Mouse (Mus musculus): ENCODE data around the gene Carmil3. TPM values are rescaled to one million over a fixed set of nuclear protein-coding genes. Genes with fewer than 3 reads are reported as not detected.

Gene Carmil3
- polyA plus RNA-seq, 1 experiment, result 0.08 TPM

DNA sequence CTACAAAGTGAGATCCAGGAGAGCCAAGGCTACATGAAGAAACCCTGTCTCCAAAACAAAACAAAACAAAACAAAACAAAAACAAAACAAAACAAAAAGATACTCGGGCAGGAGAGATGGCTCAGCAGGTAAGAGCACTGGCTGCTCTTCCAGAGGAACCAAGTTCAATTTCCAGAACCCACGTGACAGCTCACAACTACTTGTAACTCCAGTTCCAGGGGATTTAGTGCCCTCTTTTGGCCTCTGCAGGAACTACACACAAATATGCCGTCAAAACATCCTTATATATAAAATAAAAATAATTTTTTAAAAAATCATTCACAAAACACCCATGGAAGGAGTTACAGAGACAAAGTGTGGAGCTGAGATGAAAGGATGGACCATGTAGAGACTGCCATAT is 37.5 kb downstream of the Carmil3 start:
- Histone ChIP-seq H3K36me3 (ENCODE audit: control insufficient read depth, insufficient read depth) (no peaks in the 10 kb centered on the region), H3ac (ENCODE audit: control insufficient read depth, insufficient read length) (no peak overlapping the region)

DNA sequence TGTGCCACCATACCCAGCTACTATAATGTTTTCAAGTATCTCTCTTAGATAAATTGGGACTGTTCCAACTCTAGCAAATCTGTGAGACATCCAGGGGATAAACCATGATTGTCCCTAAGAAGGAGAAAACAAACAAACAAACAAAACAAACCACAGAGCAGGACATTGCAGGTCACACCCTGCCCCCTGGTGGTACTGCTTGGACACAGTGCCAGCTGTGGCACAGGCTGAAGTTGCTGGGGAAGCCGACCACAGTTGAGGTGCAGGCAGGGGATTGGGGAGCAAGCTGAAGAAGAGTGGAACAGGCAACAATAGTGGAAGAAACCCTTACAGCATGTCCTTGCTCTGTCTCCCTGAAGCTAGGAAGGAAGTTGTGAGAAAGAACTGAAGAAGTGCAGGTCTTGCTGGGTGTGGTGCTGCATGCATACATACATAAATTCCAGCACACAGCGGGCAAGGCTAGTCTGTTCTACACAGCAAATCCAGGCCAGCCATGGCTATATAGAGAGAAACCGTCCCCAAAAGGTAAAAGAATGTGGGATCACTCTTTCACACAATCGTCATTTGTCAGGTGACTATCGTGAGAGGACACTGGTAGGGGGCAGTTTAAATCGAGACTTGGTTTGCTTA is 45.8 kb downstream of the Carmil3 start:
- H3ac ChIP-seq (ENCODE audit: control insufficient read depth, insufficient read length), result no peak overlapping the region
- H3K79me2 ChIP-seq (ENCODE audit: control insufficient read depth, insufficient read depth), result peaks cover 9% of the 10 kb centered on the region
- no peaks in the 10 kb centered on the region for H3K36me3 ChIP-seq (ENCODE audit: control insufficient read depth, insufficient read depth)
- H3K27me3 ChIP-seq (ENCODE audit: control insufficient read depth, insufficient read depth, insufficient read length), result peaks cover 19% of the 10 kb centered on the region
- no peak overlapping the region for H3K4me2 ChIP-seq (ENCODE audit: low read depth)
- TF ChIP-seq MYOG (IDR thresholded peaks at IDR 0.05; ENCODE audit: control insufficient read depth in 1 of 3, insufficient read depth in 1 of 3, insufficient read length in 2 of 3, low read depth in 2 of 3) (peak in 1 of 3 experiments; percentile 32), MYOD1 (IDR thresholded peaks at IDR 0.05; ENCODE audit: control insufficient read depth in 1 of 3, insufficient read length in 2 of 3, low read depth in 2 of 3) (peak in 2 of 3 experiments; percentile 2 to 8), USF1 (IDR thresholded peaks at IDR 0.05; ENCODE audit: low read depth) (no peak)
- H3K4me3 ChIP-seq, result no peak overlapping the region

More for the DNA sequence above, 37.5 kb downstream of the Carmil3 start:
- no peak for TF ChIP-seq POLR2A (IDR thresholded peaks at IDR 0.05; ENCODE audit: insufficient read length, low read depth)
- TF ChIP-seq USF1 (IDR thresholded peaks at IDR 0.05; ENCODE audit: low read depth), result peak; percentile 83
- Histone ChIP-seq H3K27me3 (ENCODE audit: control insufficient read depth, insufficient read depth, insufficient read length) (peaks cover 48% of the 10 kb centered on the region), H3K4me2 (ENCODE audit: low read depth) (no peak overlapping the region), H3K79me2 (ENCODE audit: control insufficient read depth, insufficient read depth) (no peaks in the 10 kb centered on the region), H3K4me3 (no peak overlapping the region)

DNA sequence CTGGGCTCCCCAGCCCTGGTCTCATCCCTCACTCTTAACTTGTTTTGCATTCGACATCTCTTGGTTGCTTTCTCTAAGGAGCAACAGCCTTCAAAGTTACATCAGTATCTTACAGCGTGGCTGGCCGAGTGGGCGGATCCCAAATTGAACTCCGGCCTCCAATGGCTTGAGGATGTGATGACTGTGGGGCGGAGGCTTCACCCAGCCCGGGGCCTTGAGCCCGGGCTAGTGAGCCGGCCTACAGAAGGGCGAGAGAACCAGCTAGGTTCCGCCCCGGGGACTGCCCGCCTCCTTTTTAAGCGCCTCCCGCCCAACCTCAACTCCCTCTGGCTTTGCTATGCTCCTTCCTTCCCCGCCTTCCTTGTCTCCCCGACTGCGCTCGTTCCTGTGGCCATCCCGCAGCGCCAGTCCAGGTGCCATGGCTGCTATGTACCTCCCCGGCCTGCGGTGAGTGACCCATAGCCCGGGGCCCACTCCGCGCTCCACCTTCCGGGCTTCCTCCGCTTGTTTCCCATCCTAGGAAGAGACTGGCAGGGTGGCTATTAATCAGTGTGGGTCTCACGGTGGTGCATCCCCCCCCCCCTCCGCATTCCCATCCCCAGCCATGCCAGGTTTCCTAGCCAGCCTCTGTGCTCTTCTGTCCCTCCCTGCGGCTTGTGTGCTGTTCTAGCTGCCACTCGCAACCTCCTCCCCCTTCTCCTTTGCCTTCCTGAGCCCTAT is 49.8 kb downstream of the Carmil3 start, which contains the start of gene Pck2:
TSS of gene Pck2 (plus strand) at position 200 of the 720 bp plus-strand sequence.
- Histone ChIP-seq H3K4me2 (ENCODE audit: low read depth) (peak within 1 kb of the TSS; percentile 94), H3K27me3 (ENCODE audit: control insufficient read depth, insufficient read depth, insufficient read length) (no peaks in the 10 kb centered on the region), H3ac (ENCODE audit: control insufficient read depth, insufficient read length) (peak within 1 kb of the TSS; percentile 58), H3K4me3 (peak within 1 kb of the TSS; percentile 92), H3K36me3 (ENCODE audit: control insufficient read depth, insufficient read depth) (peaks cover 28% of the 10 kb centered on the region), H3K79me2 (ENCODE audit: control insufficient read depth, insufficient read depth) (peaks cover 34% of the 10 kb centered on the region)
- TF ChIP-seq TCF3 (IDR thresholded peaks at IDR 0.05; ENCODE audit: insufficient read length, low read depth), result no peak
- peak; percentile 12 for TF ChIP-seq SRF (IDR thresholded peaks at IDR 0.05; ENCODE audit: control insufficient read depth, insufficient read length, low read depth)
- TF ChIP-seq POLR2AphosphoS2 (IDR thresholded peaks at IDR 0.05; ENCODE audit: insufficient read length, low read depth), result peak; percentile 98
- peak; percentile 77 for TF ChIP-seq CEBPB (IDR thresholded peaks at IDR 0.05; ENCODE audit: insufficient read depth, poor library complexity, severe bottlenecking)
- no peak for TF ChIP-seq TCF12 (IDR thresholded peaks at IDR 0.05; ENCODE audit: insufficient read depth, poor library complexity, severe bottlenecking)
- no peak for TF ChIP-seq USF1 (IDR thresholded peaks at IDR 0.05; ENCODE audit: low read depth)
- peak; percentile 61 for TF ChIP-seq MAX (IDR thresholded peaks at IDR 0.05; ENCODE audit: low read depth)
- peak; percentile 96 for TF ChIP-seq POLR2A (IDR thresholded peaks at IDR 0.05; ENCODE audit: insufficient read length, low read depth)
- TF ChIP-seq MYOG (IDR thresholded peaks at IDR 0.05; ENCODE audit: control insufficient read depth in 1 of 3, insufficient read depth in 1 of 3, insufficient read length in 2 of 3, low read depth in 2 of 3), result no peak
- TF ChIP-seq MYOD1 (IDR thresholded peaks at IDR 0.05; ENCODE audit: control insufficient read depth in 1 of 3, insufficient read length in 2 of 3, low read depth in 2 of 3), result no peak
- peak; percentile 64 for TF ChIP-seq E2F4 (IDR thresholded peaks at IDR 0.05; ENCODE audit: insufficient read depth)
- TF ChIP-seq REST (IDR thresholded peaks at IDR 0.05; ENCODE audit: insufficient read depth, insufficient read length), result no peak

DNA sequence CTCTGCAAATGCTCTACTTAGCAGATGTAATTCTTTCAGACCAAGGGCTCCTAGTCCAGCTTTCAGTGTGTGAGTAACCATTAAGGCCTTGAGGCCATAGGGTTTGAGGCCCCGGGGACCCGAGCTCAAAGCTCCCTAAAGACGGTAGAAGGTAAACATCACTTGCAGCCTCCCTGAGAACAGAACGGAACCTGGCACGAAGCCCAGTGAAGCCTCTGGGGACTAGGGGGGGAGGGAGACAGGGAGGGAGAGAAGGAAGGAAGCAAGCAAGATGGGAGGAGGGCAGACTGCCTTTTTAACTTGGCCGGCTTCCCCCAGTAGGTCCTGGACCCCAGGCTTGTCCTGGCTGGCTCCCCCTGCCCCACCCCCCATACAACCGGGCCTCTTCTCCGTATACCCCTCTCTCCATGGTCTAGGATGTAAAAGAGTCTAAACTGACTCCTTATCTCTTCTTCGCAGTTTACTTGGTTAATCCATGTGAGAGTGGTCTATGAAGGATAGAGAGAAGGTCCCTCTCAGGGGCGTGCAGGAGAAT is 50.4 kb downstream of the Carmil3 start:
- H3K4me2 ChIP-seq (ENCODE audit: low read depth), result peak overlapping the region; percentile 94
- no peak for TF ChIP-seq E2F4 (IDR thresholded peaks at IDR 0.05; ENCODE audit: insufficient read depth)
- TF ChIP-seq TCF12 (IDR thresholded peaks at IDR 0.05; ENCODE audit: insufficient read depth, poor library complexity, severe bottlenecking), result no peak
- TF ChIP-seq SRF (IDR thresholded peaks at IDR 0.05; ENCODE audit: control insufficient read depth, insufficient read length, low read depth), result no peak
- no peak for TF ChIP-seq USF1 (IDR thresholded peaks at IDR 0.05; ENCODE audit: low read depth)
- TF ChIP-seq CEBPB (IDR thresholded peaks at IDR 0.05; ENCODE audit: insufficient read depth, poor library complexity, severe bottlenecking), result no peak
- no peak for TF ChIP-seq POLR2AphosphoS2 (IDR thresholded peaks at IDR 0.05; ENCODE audit: insufficient read length, low read depth)
- no peak for TF ChIP-seq REST (IDR thresholded peaks at IDR 0.05; ENCODE audit: insufficient read depth, insufficient read length)
- no peak for TF ChIP-seq MAX (IDR thresholded peaks at IDR 0.05; ENCODE audit: low read depth)
- TF ChIP-seq MYOD1 (IDR thresholded peaks at IDR 0.05; ENCODE audit: control insufficient read depth in 1 of 3, insufficient read length in 2 of 3, low read depth in 2 of 3), result no peak
- TF ChIP-seq TCF3 (IDR thresholded peaks at IDR 0.05; ENCODE audit: insufficient read length, low read depth), result no peak
- no peak for TF ChIP-seq MYOG (IDR thresholded peaks at IDR 0.05; ENCODE audit: control insufficient read depth in 1 of 3, insufficient read depth in 1 of 3, insufficient read length in 2 of 3, low read depth in 2 of 3)
- TF ChIP-seq POLR2A (IDR thresholded peaks at IDR 0.05; ENCODE audit: insufficient read length, low read depth), result no peak
- peaks cover 33% of the 10 kb centered on the region for H3K36me3 ChIP-seq (ENCODE audit: control insufficient read depth, insufficient read depth)
- peak overlapping the region; percentile 92 for H3K4me3 ChIP-seq
- H3ac ChIP-seq (ENCODE audit: control insufficient read depth, insufficient read length), result peak overlapping the region; percentile 58
- H3K79me2 ChIP-seq (ENCODE audit: control insufficient read depth, insufficient read depth), result peaks cover 34% of the 10 kb centered on the region
- H3K27me3 ChIP-seq (ENCODE audit: control insufficient read depth, insufficient read depth, insufficient read length), result no peaks in the 10 kb centered on the region

DNA sequence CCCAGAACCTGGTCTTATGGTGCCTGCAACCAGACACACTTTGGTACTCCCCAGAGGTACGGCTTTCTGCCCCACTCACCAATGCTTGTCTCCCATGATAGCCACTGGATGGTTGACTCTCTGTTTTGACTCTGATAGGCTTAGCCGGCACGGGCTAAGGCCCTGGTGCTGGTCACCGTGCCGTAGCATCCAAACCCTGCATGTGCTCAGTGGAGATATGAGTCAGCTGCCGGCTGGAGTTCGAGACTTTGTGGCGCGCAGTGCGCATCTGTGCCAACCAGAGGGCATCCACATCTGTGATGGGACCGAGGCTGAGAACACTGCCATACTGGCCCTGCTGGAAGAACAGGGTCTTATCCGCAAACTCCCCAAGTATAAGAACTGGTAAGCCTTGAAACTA is 51.8 kb downstream of the Carmil3 start:
- TF ChIP-seq MYOD1 (IDR thresholded peaks at IDR 0.05; ENCODE audit: control insufficient read depth in 1 of 3, insufficient read length in 2 of 3, low read depth in 2 of 3) (no peak), POLR2A (IDR thresholded peaks at IDR 0.05; ENCODE audit: insufficient read length, low read depth) (peak; percentile 45), POLR2AphosphoS2 (IDR thresholded peaks at IDR 0.05; ENCODE audit: insufficient read length, low read depth) (peak; percentile 75)
- peak overlapping the region; percentile 94 for H3K4me2 ChIP-seq (ENCODE audit: low read depth)
- peaks cover 34% of the 10 kb centered on the region for H3K79me2 ChIP-seq (ENCODE audit: control insufficient read depth, insufficient read depth)
- no peak overlapping the region for H3ac ChIP-seq (ENCODE audit: control insufficient read depth, insufficient read length)
- H3K36me3 ChIP-seq (ENCODE audit: control insufficient read depth, insufficient read depth), result peaks cover 48% of the 10 kb centered on the region
- peak overlapping the region; percentile 92 for H3K4me3 ChIP-seq
- H3K27me3 ChIP-seq (ENCODE audit: control insufficient read depth, insufficient read depth, insufficient read length), result no peaks in the 10 kb centered on the region

Measured in myocyte (in vitro differentiated cells).